Mouse (Mus musculus) heart, postnatal 0 days (tissue): ENCODE results near the gene Spred2.

Experiments
- CTCF ChIP-seq: IDR thresholded peaks from 2 replicates; pipeline ENCODE4 v1.5.1; 2016; ENCODE audit warnings: antibody characterized with exemption, control low read depth, low read depth
- EP300 ChIP-seq: IDR thresholded peaks from 2 replicates; pipeline ENCODE4 v1.6.1; 2016; ENCODE audit warnings: antibody characterized with exemption, low read depth

- no peak for TF ChIP-seq CTCF
- TF ChIP-seq EP300, result no peak
Measured at GRCm38 (mm10) chr11:19988631-19989030, 64.5 kb downstream of the Spred2 start.
